Mouse (Mus musculus) limb, embryonic 15.5 days (tissue): Measurements from ENCODE around the gene Dusp7. TPM values are rescaled to one million over a fixed set of nuclear protein-coding genes. Genes with fewer than 3 reads are reported as not detected.

Experiments
- ATAC-seq: fragments of 200-750 bp; cut with Nextera tagmentation; 2 replicates; pipeline ENCODE4 v1.8.0; 2017; ENCODE audit warnings: low read depth, moderate TSS enrichment; ENCODE audit not compliant: insufficient number of reproducible peaks, low FRiP score, low TSS enrichment
- H3K27ac ChIP-seq: fragments of 300-500 bp; sonication (generic); 2 replicates; pipeline ENCODE4 v1.5.1; 2015; ENCODE audit warnings: moderate library complexity, mild to moderate bottlenecking, inconsistent platforms
- H3K27me3 ChIP-seq: fragments of 300-500 bp; sonication (generic); 2 replicates; pipeline ENCODE4 v1.6.1; 2015; ENCODE audit warnings: inconsistent platforms
- H3K36me3 ChIP-seq: fragments of 300-500 bp; sonication (generic); 2 replicates; pipeline ENCODE4 v1.6.1; 2015; ENCODE audit warnings: inconsistent platforms
- H3K4me1 ChIP-seq: fragments of 300-500 bp; sonication (generic); 2 replicates; pipeline ENCODE4 v1.6.1; 2015; ENCODE audit warnings: inconsistent platforms
- H3K4me2 ChIP-seq: fragments of 300-500 bp; sonication (generic); 2 replicates; pipeline ENCODE4 v1.6.1; 2015; ENCODE audit warnings: mild to moderate bottlenecking, inconsistent platforms
- H3K4me3 ChIP-seq: fragments of 300-500 bp; sonication (generic); 2 replicates; pipeline ENCODE4 v1.5.1; 2015; ENCODE audit warnings: mild to moderate bottlenecking, inconsistent platforms
- H3K9ac ChIP-seq: fragments of 300-500 bp; sonication (generic); 2 replicates; pipeline ENCODE4 v1.6.1; 2015; ENCODE audit warnings: inconsistent platforms
- H3K9me3 ChIP-seq: fragments of 300-500 bp; sonication (generic); 2 replicates; pipeline ENCODE4 v1.6.1; 2016; ENCODE audit warnings: inconsistent platforms
- WGBS: fragments of 180-500 bp; shearing (Covaris S2); methylation state at CpG from one replicate; pipeline ENCODE4 v1.1.7; 2015; 5-methylcytosine and 5-hydroxymethylcytosine counted together
- polyA plus RNA-seq: library from polyadenylated mRNA; unstranded; fragments of >200 nt; fragmentation: Nextera tagmentation; extraction: Ambion mirVana; gene quantifications from 2 replicates; pipeline ENCODE4 v1.2.1, GENCODE M21; 2015

Dusp7 gene
- polyA plus RNA-seq, 1 experiment from 2014 or later: 47.0 TPM

GRCm38 (mm10) chr9:106370620-106371383 is 2.4 kb downstream of the Dusp7 start:
- peaks cover 43% of the 10 kb centered on the region for H3K36me3 ChIP-seq
- no peaks in the 10 kb centered on the region for H3K27me3 ChIP-seq
- ATAC-seq: no peak
- 37% methylated on average over 30 of the region's 30 CpGs for WGBS
- H3K9ac ChIP-seq: peak overlapping the region; percentile 97
- peaks cover 62% of the 10 kb centered on the region for H3K4me1 ChIP-seq
- peak overlapping the region; percentile 100 for H3K27ac ChIP-seq
- peak overlapping the region; percentile 94 for H3K4me2 ChIP-seq
- peak overlapping the region; percentile 95 for H3K4me3 ChIP-seq
- no peaks in the 10 kb centered on the region for H3K9me3 ChIP-seq

- peaks cover 44% of the 10 kb centered on the region for H3K36me3 ChIP-seq
- H3K9me3 ChIP-seq: no peaks in the 10 kb centered on the region
- H3K4me1 ChIP-seq: peaks cover 58% of the 10 kb centered on the region
- peak overlapping the region; percentile 95 for H3K4me3 ChIP-seq
- H3K4me2 ChIP-seq: peak overlapping the region; percentile 94
- no peaks in the 10 kb centered on the region for H3K27me3 ChIP-seq
- 12% methylated on average over 6 of the region's 6 CpGs for WGBS
- no peak for ATAC-seq
- peak overlapping the region; percentile 100 for H3K27ac ChIP-seq
- H3K9ac ChIP-seq: peak overlapping the region; percentile 37; the same call in 1 of the 2 replicates
Observed at GRCm38 (mm10) chr9:106371384-106371671, 2.9 kb downstream of the Dusp7 start.

DNA sequence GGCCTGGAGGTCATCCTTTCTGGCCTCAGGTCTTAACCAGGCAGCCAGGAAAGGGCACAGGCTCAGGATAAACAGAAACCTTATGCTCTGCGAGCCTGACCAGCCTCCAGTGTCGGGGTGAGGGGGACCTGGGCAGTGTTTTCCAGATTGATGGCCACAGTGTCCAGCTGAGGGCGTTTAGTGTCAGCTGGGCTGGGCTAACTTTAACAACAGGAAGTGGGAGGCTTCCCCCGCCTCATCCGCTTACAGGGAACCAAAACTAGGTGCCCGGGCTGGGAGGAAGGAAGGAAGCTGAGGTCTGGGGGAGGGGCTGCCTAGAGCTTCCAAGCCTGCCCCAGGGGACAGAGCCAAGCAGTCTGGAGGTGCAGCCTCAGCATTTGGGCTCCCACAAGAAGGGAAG is 3.3 kb downstream of the Dusp7 start:
- H3K27ac ChIP-seq: peak overlapping the region; percentile 100
- no peaks in the 10 kb centered on the region for H3K9me3 ChIP-seq
- 8% methylated on average over 6 of the region's 6 CpGs for WGBS
- no peak for ATAC-seq
- peak overlapping the region; percentile 94 for H3K4me2 ChIP-seq
- peak overlapping the region; percentile 37; the same call in 1 of the 2 replicates for H3K9ac ChIP-seq
- peaks cover 54% of the 10 kb centered on the region for H3K4me1 ChIP-seq
- peak overlapping the region; percentile 95 for H3K4me3 ChIP-seq
- peaks cover 45% of the 10 kb centered on the region for H3K36me3 ChIP-seq
- H3K27me3 ChIP-seq: no peaks in the 10 kb centered on the region

DNA sequence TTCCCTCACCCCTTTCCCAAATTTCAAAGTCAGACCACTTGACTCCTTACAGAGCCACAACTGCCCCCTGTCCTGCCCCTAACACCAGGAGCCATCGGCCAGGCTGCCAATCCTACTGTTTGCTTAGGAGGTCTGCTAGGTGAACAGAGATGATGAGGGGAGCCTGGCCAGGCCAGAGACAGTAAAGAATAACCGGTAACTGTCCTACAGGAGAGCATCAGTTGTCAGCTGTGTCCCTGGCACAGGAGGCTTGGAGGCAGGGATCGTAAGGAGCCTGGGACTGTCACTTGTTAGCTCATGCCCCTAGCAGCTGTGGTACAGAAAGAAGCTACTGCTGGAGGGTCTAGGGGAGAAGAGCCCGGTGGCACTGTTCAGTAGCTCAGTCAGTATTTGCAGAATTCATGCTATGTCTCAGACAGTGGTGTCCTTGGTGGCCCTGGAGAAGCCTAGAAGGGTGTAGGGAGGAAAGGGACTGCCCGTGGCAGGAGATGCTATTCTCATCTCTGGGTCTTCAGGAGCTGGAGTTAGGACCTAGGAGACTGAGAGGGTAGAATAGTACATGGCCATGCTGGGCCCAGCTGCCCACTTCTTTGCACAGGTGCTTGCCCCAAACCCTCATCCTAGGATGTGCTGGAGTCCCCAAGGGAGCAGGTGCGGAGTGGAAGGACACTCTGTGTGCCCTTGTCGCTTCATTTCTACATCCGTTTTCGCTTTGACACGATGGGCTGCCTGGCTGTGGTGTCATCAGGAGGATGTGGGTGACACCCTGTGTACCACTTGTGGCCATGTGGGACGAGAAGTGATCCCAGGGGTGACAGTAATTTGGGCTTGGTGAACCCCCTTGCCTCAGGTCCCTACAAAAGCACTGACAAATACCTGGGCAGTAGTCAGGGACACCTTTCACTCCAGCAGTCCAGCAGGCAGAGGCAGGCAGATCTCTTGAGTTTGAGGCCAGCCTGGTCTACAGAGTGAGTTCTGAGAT is 4.3 kb downstream of the Dusp7 start:
- Histone ChIP-seq H3K36me3 (peaks cover 54% of the 10 kb centered on the region), H3K9me3 (no peaks in the 10 kb centered on the region), H3K4me1 (peaks cover 59% of the 10 kb centered on the region), H3K27me3 (no peaks in the 10 kb centered on the region), H3K4me3 (peak overlapping the region; percentile 95; the same call in 1 of the 2 replicates), H3K4me2 (peak overlapping the region; percentile 94), H3K9ac (0 out of 2 replicates have a peak overlapping the region, but pooled peaks have one; percentile 37), H3K27ac (0 out of 2 replicates have a peak overlapping the region, but pooled peaks have one; percentile 100)
- WGBS: 83% methylated on average over 11 of the region's 11 CpGs
- no peak for ATAC-seq

GRCm38 (mm10) chr9:106373973-106374372 is 5.5 kb downstream of the Dusp7 start:
- no peak overlapping the region for H3K27ac ChIP-seq
- H3K4me3 ChIP-seq: no peak overlapping the region
- no peaks in the 10 kb centered on the region for H3K27me3 ChIP-seq
- no peak overlapping the region for H3K4me2 ChIP-seq
- ATAC-seq: no peak
- H3K9ac ChIP-seq: no peak overlapping the region
- H3K36me3 ChIP-seq: peaks cover 66% of the 10 kb centered on the region
- H3K9me3 ChIP-seq: no peaks in the 10 kb centered on the region
- WGBS: 78% methylated on average over 7 of the region's 7 CpGs
- H3K4me1 ChIP-seq: peaks cover 68% of the 10 kb centered on the region

GRCm38 (mm10) chr9:106377247-106377646 is 8.8 kb downstream of the Dusp7 start:
- no peaks in the 10 kb centered on the region for H3K27me3 ChIP-seq
- peaks cover 54% of the 10 kb centered on the region for H3K4me1 ChIP-seq
- ATAC-seq: no peak
- peak overlapping the region; percentile 64 for H3K27ac ChIP-seq
- H3K36me3 ChIP-seq: peaks cover 58% of the 10 kb centered on the region
- no peaks in the 10 kb centered on the region for H3K9me3 ChIP-seq
- no peak overlapping the region for H3K4me3 ChIP-seq
- no peak overlapping the region for H3K9ac ChIP-seq
- H3K4me2 ChIP-seq: no peak overlapping the region
- WGBS: 78% methylated on average over 8 of the region's 8 CpGs

DNA sequence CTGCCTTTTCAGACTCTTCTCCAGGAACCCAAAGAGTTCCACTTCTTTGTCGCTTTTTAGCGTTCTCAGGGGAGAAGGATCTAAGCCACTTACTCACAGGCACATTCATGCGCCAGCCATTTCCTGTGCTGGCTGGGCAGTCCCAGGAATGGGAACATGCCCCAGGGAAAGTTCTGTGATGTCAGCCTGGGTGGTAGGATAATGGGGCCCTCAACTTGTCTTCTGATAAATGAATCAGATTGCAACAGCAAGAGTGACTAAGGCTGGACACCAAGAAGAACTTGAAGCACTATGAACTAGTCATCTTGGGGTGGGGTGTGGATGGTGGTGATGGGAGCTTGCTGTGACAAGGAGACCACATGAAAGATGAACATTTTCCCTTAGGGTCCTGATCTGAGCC is 9.6 kb downstream of the Dusp7 start:
- peak overlapping the region; percentile 64 for H3K27ac ChIP-seq

GRCm38 (mm10) chr9:106378753-106379152 is 10.3 kb downstream of the Dusp7 start:
- WGBS: 44% methylated on average over 9 of the region's 9 CpGs
- H3K4me1 ChIP-seq: peaks cover 48% of the 10 kb centered on the region
- no peak overlapping the region for H3K9ac ChIP-seq
- H3K36me3 ChIP-seq: peaks cover 43% of the 10 kb centered on the region
- H3K4me2 ChIP-seq: no peak overlapping the region
- no peaks in the 10 kb centered on the region for H3K9me3 ChIP-seq
- peak overlapping the region; percentile 64 for H3K27ac ChIP-seq
- ATAC-seq: no peak
- H3K27me3 ChIP-seq: no peaks in the 10 kb centered on the region
- no peak overlapping the region for H3K4me3 ChIP-seq

More for the DNA sequence above, 9.6 kb downstream of the Dusp7 start:
- no peak overlapping the region for H3K4me2 ChIP-seq
- no peak for ATAC-seq
- 49% methylated on average over 3 of the region's 3 CpGs for WGBS
- no peak overlapping the region for H3K4me3 ChIP-seq
- no peaks in the 10 kb centered on the region for H3K9me3 ChIP-seq
- no peaks in the 10 kb centered on the region for H3K27me3 ChIP-seq
- H3K4me1 ChIP-seq: peaks cover 48% of the 10 kb centered on the region
- H3K36me3 ChIP-seq: peaks cover 50% of the 10 kb centered on the region
- H3K9ac ChIP-seq: no peak overlapping the region

- no peaks in the 10 kb centered on the region for H3K9me3 ChIP-seq
- no peaks in the 10 kb centered on the region for H3K27me3 ChIP-seq
- 87% methylated on average over 12 of the region's 12 CpGs for WGBS
- peaks cover 36% of the 10 kb centered on the region for H3K4me1 ChIP-seq
- no peak for ATAC-seq
- H3K9ac ChIP-seq: no peak overlapping the region
- no peak overlapping the region for H3K27ac ChIP-seq
- no peak overlapping the region for H3K4me2 ChIP-seq
- no peaks in the 10 kb centered on the region for H3K36me3 ChIP-seq
- no peak overlapping the region for H3K4me3 ChIP-seq
Observed at GRCm38 (mm10) chr9:106386181-106386864, 17.9 kb downstream of the Dusp7 start.

DNA sequence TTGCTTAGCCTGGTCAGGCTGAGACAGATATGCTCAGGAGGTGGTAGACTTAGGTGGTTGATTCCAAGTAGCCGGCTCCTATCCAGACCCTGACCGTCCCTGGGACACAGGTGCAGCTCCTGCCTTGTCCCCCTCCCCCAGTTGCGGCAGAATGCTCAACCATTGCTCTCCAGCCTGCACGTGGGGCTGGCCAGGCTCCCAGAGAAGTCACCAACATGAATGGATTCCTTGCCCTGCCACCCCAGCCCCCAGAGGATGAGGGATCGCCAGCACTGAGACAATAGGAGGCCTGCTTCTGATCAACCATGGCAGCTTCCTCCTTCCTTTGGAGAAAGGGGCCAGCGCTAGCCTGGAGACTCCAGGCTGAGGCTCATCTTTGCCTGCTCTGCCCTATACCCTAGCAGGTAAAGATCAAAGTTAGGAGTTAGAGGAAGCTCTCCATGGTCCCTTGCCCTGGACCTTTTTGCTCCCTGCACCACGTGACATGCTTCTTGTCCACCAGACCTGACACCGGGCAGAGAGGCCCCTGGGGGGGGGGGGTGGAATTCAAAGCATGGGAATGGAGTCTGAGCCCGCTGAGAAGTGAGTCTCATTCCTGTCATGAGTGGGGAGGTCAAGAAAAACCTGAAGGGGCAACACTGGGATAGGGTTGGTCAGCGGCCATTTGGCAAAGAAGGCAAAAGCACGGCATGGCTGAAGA is 24.5 kb downstream of the Dusp7 start:
- H3K9me3 ChIP-seq: no peaks in the 10 kb centered on the region
- no peak overlapping the region for H3K27ac ChIP-seq
- ATAC-seq: no peak
- 74% methylated on average over 11 of the region's 11 CpGs for WGBS
- no peaks in the 10 kb centered on the region for H3K27me3 ChIP-seq
- no peak overlapping the region for H3K9ac ChIP-seq
- no peak overlapping the region for H3K4me2 ChIP-seq
- H3K4me1 ChIP-seq: peaks cover 23% of the 10 kb centered on the region
- H3K4me3 ChIP-seq: no peak overlapping the region
- no peaks in the 10 kb centered on the region for H3K36me3 ChIP-seq

DNA sequence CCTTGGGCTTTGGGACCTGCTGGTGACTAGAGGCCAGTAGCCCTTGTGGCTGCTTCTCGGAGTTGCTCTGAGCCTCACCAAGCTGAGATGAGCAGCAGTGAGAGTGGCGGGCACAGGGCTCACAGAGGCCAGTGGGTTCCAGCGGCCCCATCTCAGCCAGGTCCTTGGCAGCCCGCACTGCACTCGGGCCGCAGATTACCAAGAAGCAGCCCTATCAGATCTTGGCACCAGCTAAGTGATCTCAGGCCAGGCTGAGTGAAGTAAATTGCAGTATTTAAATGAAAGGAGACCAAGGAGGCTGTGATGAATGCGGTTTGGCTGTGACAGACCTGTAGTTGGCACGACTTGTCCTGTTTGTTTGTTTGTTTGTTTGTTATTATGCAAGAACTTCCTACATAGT is 25.1 kb downstream of the Dusp7 start:
- WGBS: 91% methylated on average over 8 of the region's 8 CpGs
- Histone ChIP-seq H3K36me3 (no peaks in the 10 kb centered on the region), H3K4me2 (no peak overlapping the region), H3K9me3 (no peaks in the 10 kb centered on the region), H3K27me3 (no peaks in the 10 kb centered on the region), H3K27ac (no peak overlapping the region), H3K9ac (no peak overlapping the region), H3K4me1 (peaks cover 23% of the 10 kb centered on the region), H3K4me3 (no peak overlapping the region)
- no peak for ATAC-seq
